In the genomic region with DNA sequence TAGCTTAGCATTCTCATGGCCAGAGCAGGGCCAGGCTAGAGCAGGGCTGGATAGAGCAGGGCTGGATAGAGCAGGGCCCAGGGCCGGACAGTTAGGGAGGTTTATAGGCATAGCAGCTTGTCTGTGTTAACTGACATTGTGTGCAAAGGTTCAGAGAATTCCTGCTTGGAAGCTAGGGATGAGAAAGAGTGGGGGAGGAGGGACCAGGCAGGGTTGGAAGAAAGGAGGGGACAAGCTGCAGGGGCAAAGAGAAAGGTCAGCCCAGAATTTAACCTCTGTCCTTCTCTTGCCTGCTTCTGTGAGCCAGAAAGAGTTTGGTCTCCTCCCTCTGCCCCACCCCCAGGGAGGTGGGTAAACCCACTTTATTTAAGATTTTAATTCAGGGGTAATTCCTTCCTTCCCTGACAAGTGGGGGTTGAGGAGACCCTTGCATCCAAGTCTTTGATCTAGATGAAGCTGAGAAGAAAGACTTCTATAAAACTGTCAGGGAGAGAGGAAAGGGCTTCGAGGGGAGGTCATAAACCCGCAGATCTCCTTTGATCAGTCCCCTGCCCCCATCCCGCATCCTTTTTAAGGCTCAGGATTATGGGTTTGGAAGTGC, we compare ENCODE assay signal across 16 mouse cellular contexts.
DNase-seq lines count a peak whose midpoint lies in the region; ATAC-seq and TF ChIP-seq lines count a peak whose summit lies in the region.
"Had no signal": no experiment of that assay in that cellular context is flagged by ENCODE, and none has a peak within 500 bp of the region (broad histone marks: within the 10 kb centered on the region; RNA-seq: fewer than 3 reads in every experiment).

No protein-coding gene starts in this region.

- DNase-seq in hindbrain, embryonic 10.5 days (ENCODE audit: low spot score), result peak; percentile 59
- DNase-seq in midbrain, embryonic 10.5 days (ENCODE audit: low spot score), result peak; percentile 69
- no peak for DNase-seq in midbrain, postnatal 0 days (ENCODE audit: low spot score)
- DNase-seq in embryo, embryonic 11.5 days (ENCODE audit: low read depth, low spot score), result peak; percentile 35
- no peak for DNase-seq in adrenal gland, postnatal 25 days
- DNase-seq: adrenal gland, postnatal 36 days; gastrocnemius, postnatal 10 days; heart, postnatal 36 days had no signal

- TF ChIP-seq CTCF in midbrain, postnatal 0 days (IDR thresholded peaks at IDR 0.05), result no peak

- H3K36me3 ChIP-seq in hindbrain, embryonic 10.5 days, result no peaks in the 10 kb centered on the region
- H3K36me3 ChIP-seq in hindbrain, embryonic 13.5 days, result no peaks in the 10 kb centered on the region
- H3K36me3 ChIP-seq in midbrain, embryonic 10.5 days, result no peaks in the 10 kb centered on the region
- H3K36me3 ChIP-seq in midbrain, postnatal 0 days (ENCODE audit: insufficient read depth, low read length), result no peaks in the 10 kb centered on the region
- H3K36me3 ChIP-seq in stomach, embryonic 16.5 days (ENCODE audit: control insufficient read depth, insufficient read depth, low read length), result no peaks in the 10 kb centered on the region
- H3K36me3 ChIP-seq: G1E; liver, embryonic 15.5 days; midbrain, embryonic 15.5 days; neural tube, embryonic 12.5 days had no signal

- H3K4me2 ChIP-seq in hindbrain, embryonic 13.5 days, result no peak overlapping the region
- H3K4me2 ChIP-seq in midbrain, postnatal 0 days (ENCODE audit: low read depth, low read length, poor library complexity, severe bottlenecking), result no peak overlapping the region
- no peak overlapping the region for H3K4me2 ChIP-seq in stomach, embryonic 16.5 days (ENCODE audit: low read depth, low read length)
- H3K4me2 ChIP-seq: liver, embryonic 15.5 days; midbrain, embryonic 15.5 days; neural tube, embryonic 12.5 days had no signal

- H3K27ac ChIP-seq in hindbrain, embryonic 10.5 days, result peak overlapping the region; percentile 84
- H3K27ac ChIP-seq in hindbrain, embryonic 13.5 days, result no peak overlapping the region
- peak overlapping the region; percentile 80 for H3K27ac ChIP-seq in midbrain, embryonic 10.5 days (replicated peaks)
- H3K27ac ChIP-seq in midbrain, postnatal 0 days (ENCODE audit: low read depth, low read length), result no peak overlapping the region
- H3K27ac ChIP-seq in stomach, embryonic 16.5 days (ENCODE audit: low read length), result no peak overlapping the region
- H3K27ac ChIP-seq: liver, embryonic 15.5 days; midbrain, embryonic 15.5 days; neural tube, embryonic 12.5 days had no signal

- peaks cover 47% of the 10 kb centered on the region for H3K4me1 ChIP-seq in hindbrain, embryonic 10.5 days (replicated peaks)
- peaks cover 9% of the 10 kb centered on the region for H3K4me1 ChIP-seq in hindbrain, embryonic 13.5 days (replicated peaks)
- peaks cover 54% of the 10 kb centered on the region for H3K4me1 ChIP-seq in midbrain, embryonic 10.5 days
- no peaks in the 10 kb centered on the region for H3K4me1 ChIP-seq in midbrain, postnatal 0 days (ENCODE audit: insufficient read depth, low read length)
- H3K4me1 ChIP-seq in stomach, embryonic 16.5 days (ENCODE audit: control insufficient read depth, insufficient read depth, low read length), result 0 out of 2 replicates have a peak, but pooled peaks cover 6% of the 10 kb centered on the region
- H3K4me1 ChIP-seq: midbrain, embryonic 15.5 days had no signal

- no peak for ATAC-seq in hindbrain, embryonic 13.5 days (ENCODE audit: low FRiP score)
- no peak for ATAC-seq in midbrain, postnatal 0 days (ENCODE audit: low FRiP score)
- peak; percentile 57 for ATAC-seq in stomach, embryonic 16.5 days (ENCODE audit: insufficient read depth, low FRiP score)
- ATAC-seq: intestine, postnatal 0 days; midbrain, embryonic 15.5 days had no signal

- 0 out of 2 replicates have a peak overlapping the region, but pooled peaks have one; percentile 6 for H3K4me3 ChIP-seq in hindbrain, embryonic 10.5 days
- H3K4me3 ChIP-seq in hindbrain, embryonic 13.5 days, result no peak overlapping the region
- H3K4me3 ChIP-seq in midbrain, embryonic 10.5 days, result no peak overlapping the region
- no peak overlapping the region for H3K4me3 ChIP-seq in midbrain, postnatal 0 days (ENCODE audit: low read depth, low read length)
- no peak overlapping the region for H3K4me3 ChIP-seq in stomach, embryonic 16.5 days (replicated peaks; ENCODE audit: low read length)
- H3K4me3 ChIP-seq: erythroblast, embryonic 14.5 days; liver, embryonic 15.5 days; midbrain, embryonic 15.5 days; neural tube, embryonic 12.5 days had no signal

- H3K9ac ChIP-seq in hindbrain, embryonic 13.5 days, result no peak overlapping the region
- H3K9ac ChIP-seq in midbrain, postnatal 0 days (replicated peaks; ENCODE audit: low read length, poor library complexity, severe bottlenecking), result no peak overlapping the region
- H3K9ac ChIP-seq in stomach, embryonic 16.5 days (ENCODE audit: low read length), result no peak overlapping the region
- H3K9ac ChIP-seq: liver, embryonic 15.5 days; midbrain, embryonic 15.5 days; neural tube, embryonic 12.5 days had no signal

- no peaks in the 10 kb centered on the region for H3K9me3 ChIP-seq in hindbrain, embryonic 10.5 days
- H3K9me3 ChIP-seq in hindbrain, embryonic 13.5 days, result no peaks in the 10 kb centered on the region
- no peaks in the 10 kb centered on the region for H3K9me3 ChIP-seq in midbrain, embryonic 10.5 days (replicated peaks)
- no peaks in the 10 kb centered on the region for H3K9me3 ChIP-seq in midbrain, postnatal 0 days (ENCODE audit: low read length)
- H3K9me3 ChIP-seq in stomach, embryonic 16.5 days (replicated peaks; ENCODE audit: control insufficient read depth, low read length), result 0 out of 2 replicates have a peak, but pooled peaks cover 6% of the 10 kb centered on the region
- H3K9me3 ChIP-seq: G1E; liver, embryonic 15.5 days; midbrain, embryonic 15.5 days; neural tube, embryonic 12.5 days had no signal

- WGBS in hindbrain, embryonic 10.5 days, result 5% methylated on average over 4 of the region's 4 CpGs
- WGBS in hindbrain, embryonic 13.5 days, result 13% methylated on average over 4 of the region's 4 CpGs
- WGBS in midbrain, embryonic 10.5 days, result 1% methylated on average over 4 of the region's 4 CpGs
- 22% methylated on average over 4 of the region's 4 CpGs for WGBS in midbrain, postnatal 0 days
- WGBS in stomach, embryonic 16.5 days, result 41% methylated on average over 4 of the region's 4 CpGs

- H3K27me3 ChIP-seq in hindbrain, embryonic 10.5 days (ENCODE audit: insufficient read depth, poor library complexity, severe bottlenecking), result peaks cover 38% of the 10 kb centered on the region
- H3K27me3 ChIP-seq in hindbrain, embryonic 13.5 days, result 0 out of 2 replicates have a peak, but pooled peaks cover 10% of the 10 kb centered on the region
- peaks cover 30% of the 10 kb centered on the region for H3K27me3 ChIP-seq in midbrain, embryonic 10.5 days (ENCODE audit: low read depth, poor library complexity, severe bottlenecking)
- H3K27me3 ChIP-seq in midbrain, postnatal 0 days (ENCODE audit: insufficient read depth, low read length), result no peaks in the 10 kb centered on the region; the same call in 1 of the 2 replicates
- H3K27me3 ChIP-seq in stomach, embryonic 16.5 days (ENCODE audit: control insufficient read depth, insufficient read depth, low read length), result no peaks in the 10 kb centered on the region
- H3K27me3 ChIP-seq: midbrain, embryonic 15.5 days; neural tube, embryonic 12.5 days had no signal

Comparison
In these comparisons a context has a peak if more than half of its experiments do, and no peak if none do; other contexts are left out.
1. DNase-seq: peak in hindbrain, embryonic 10.5 days (single experiment), midbrain, embryonic 10.5 days (single experiment) and embryo, embryonic 11.5 days (single experiment); none in midbrain, postnatal 0 days (single experiment) and adrenal gland, postnatal 25 days (single experiment).
2. H3K27ac ChIP-seq: peak in hindbrain, embryonic 10.5 days (single experiment) and midbrain, embryonic 10.5 days (single experiment); none in hindbrain, embryonic 13.5 days (single experiment), midbrain, postnatal 0 days (single experiment) and stomach, embryonic 16.5 days (single experiment).